Mouse (Mus musculus): ENCODE data around the gene Syt13. TPM values are rescaled to one million over a fixed set of nuclear protein-coding genes. Genes with fewer than 3 reads are reported as not detected.
A peak's percentile ranks its signal among the peaks of the same experiment; 100 is the strongest.

The Syt13 gene
- polyA plus RNA-seq, 1 experiment from 2014 or later = 5.2 TPM

DNA sequence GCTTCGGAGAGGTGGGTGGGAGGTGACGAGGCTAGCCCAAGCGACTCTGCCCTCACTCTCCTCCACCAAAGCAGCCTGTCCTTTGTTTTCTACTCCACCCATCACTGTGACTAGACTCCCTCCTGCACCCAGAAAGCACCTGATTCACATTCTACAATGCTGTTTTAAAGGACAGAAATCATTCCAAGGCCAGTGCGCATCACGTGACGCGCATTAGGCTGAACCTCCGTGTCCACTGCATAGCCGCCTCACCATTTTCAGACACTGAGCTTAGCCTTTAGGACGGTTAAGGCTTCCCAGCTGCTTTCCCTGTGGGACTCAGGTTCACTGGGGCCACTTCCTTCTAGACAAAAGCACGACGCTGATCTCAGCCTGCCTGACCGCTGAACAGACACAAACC lies 11.2 kb upstream of the Syt13 start:
- H3K4me3 ChIP-seq = no peak overlapping the region
- H3K36me3 ChIP-seq = no peaks in the 10 kb centered on the region
- H3K9me3 ChIP-seq (replicated peaks) = no peaks in the 10 kb centered on the region
- no peak for DNase-seq (ENCODE audit: low spot score)
- no peak overlapping the region for H3K27ac ChIP-seq
- H3K4me1 ChIP-seq = peaks cover 16% of the 10 kb centered on the region
- 82% methylated on average over 13 of the region's 13 CpGs for WGBS
- H3K27me3 ChIP-seq (ENCODE audit: low read depth, poor library complexity, severe bottlenecking) = peaks cover 29% of the 10 kb centered on the region; the same call in 1 of the 2 replicates

DNA sequence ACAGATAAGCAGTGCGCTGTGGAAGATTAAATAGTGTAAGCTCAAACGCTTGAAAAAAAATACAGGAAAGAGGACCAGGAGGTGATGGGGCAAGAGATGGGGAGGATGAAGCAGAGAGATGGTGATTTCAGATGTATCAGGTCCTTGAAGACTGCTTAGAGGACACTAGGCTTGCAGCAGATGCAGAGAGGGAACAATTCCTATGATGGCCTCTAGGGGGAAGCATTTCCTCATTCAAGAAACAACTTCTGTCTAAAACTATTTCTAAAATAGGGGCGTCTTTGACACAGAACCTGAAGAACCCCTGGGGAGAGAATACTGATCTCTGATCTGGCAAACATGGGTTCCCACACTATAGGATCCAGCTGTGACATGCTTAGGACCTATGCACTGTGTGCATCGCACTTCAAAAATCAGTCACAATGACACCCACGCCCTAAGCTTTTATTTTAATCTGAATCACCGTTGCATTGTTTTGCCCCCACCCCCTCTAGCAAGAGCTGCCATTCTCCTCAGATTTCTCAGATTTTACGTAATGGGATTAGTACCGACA lies 10.5 kb upstream of the Syt13 start:
- H3K4me3 ChIP-seq = no peak overlapping the region

DNA sequence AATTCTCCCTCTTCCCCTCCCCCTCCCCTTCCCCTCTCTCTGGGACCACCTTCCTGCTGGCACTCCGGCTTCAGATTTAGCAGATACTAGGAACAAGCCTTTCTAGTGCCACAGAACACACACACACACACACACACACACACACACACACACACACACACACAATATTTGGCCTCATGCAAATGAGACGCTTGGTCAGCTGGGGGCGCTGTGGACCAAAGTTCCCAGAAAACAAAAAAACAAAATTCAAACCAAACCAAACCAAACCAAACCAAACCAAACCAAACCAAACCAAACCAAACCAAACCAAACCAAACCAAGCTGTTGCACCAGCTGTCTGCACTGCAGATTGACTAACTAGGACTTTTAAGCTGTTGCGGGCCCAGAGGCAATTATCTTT lies 4.5 kb upstream of the Syt13 start:
- no peaks in the 10 kb centered on the region for H3K36me3 ChIP-seq
- peaks cover 22% of the 10 kb centered on the region for H3K4me1 ChIP-seq
- H3K27ac ChIP-seq = no peak overlapping the region
- no peak overlapping the region for H3K4me3 ChIP-seq
- H3K27me3 ChIP-seq (ENCODE audit: low read depth, poor library complexity, severe bottlenecking) = peaks cover 39% of the 10 kb centered on the region
- no peak for DNase-seq (ENCODE audit: low spot score)
- 62% methylated on average over 4 of the region's 4 CpGs for WGBS
- H3K9me3 ChIP-seq (replicated peaks) = no peaks in the 10 kb centered on the region

More for the DNA sequence above, 10.5 kb upstream of the Syt13 start:
- Histone ChIP-seq H3K27ac (no peak overlapping the region), H3K4me1 (peaks cover 16% of the 10 kb centered on the region), H3K9me3 (replicated peaks) (no peaks in the 10 kb centered on the region), H3K27me3 (ENCODE audit: low read depth, poor library complexity, severe bottlenecking) (peaks cover 29% of the 10 kb centered on the region; the same call in 1 of the 2 replicates), H3K36me3 (no peaks in the 10 kb centered on the region)
- WGBS = 33% methylated on average over 8 of the region's 8 CpGs
- DNase-seq (ENCODE audit: low spot score) = no peak

DNA sequence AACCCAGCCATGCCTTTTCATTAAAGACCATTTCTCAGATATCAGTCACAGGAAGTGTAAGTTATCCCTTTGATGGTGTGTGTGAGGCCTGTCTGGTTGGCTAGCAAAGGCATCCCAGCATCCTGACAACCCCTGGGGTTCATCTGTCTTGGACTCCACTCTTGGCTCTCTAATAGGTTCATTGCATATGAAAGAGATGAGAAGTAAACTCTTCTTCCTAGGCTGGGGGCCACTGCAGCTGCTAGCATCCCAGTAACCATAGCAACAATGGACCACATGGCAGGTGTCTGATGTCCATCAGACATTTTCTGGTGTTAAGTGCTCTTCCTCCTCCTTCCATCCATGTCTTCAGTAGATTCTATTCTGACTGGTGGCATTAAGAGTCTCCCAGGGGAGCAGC lies 2.6 kb upstream of the Syt13 start:
- Histone ChIP-seq H3K36me3 (no peaks in the 10 kb centered on the region), H3K4me3 (no peak overlapping the region), H3K27me3 (ENCODE audit: low read depth, poor library complexity, severe bottlenecking) (peaks cover 50% of the 10 kb centered on the region), H3K4me1 (peaks cover 42% of the 10 kb centered on the region), H3K9me3 (replicated peaks) (no peaks in the 10 kb centered on the region), H3K27ac (no peak overlapping the region)
- DNase-seq (ENCODE audit: low spot score) = no peak

DNA sequence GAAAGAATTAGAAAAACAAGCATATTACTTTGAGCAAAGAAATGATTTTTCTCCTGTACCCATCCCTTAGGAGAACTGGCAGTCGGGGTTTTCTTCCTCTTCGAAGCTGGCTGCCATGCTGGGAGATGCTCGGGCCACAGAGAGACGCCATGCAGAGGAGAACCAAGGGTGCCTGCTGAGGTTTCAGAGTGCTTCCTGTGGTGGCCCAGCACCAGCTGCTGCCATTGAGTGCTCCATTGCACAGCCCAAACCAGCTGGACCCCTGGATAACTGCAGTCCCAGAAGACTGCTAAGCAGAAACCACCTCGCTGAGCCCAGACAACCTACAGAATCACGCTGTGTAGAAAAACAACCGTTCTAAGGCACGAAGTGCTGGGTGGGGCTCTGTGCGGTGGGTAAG lies 1.6 kb upstream of the Syt13 start:
- no peak overlapping the region for H3K4me3 ChIP-seq
- H3K27ac ChIP-seq = no peak overlapping the region
- peaks cover 56% of the 10 kb centered on the region for H3K27me3 ChIP-seq (ENCODE audit: low read depth, poor library complexity, severe bottlenecking)
- no peaks in the 10 kb centered on the region for H3K9me3 ChIP-seq (replicated peaks)
- no peaks in the 10 kb centered on the region for H3K36me3 ChIP-seq
- DNase-seq (ENCODE audit: low spot score) = no peak
- peaks cover 52% of the 10 kb centered on the region for H3K4me1 ChIP-seq
- 20% methylated on average over 9 of the region's 9 CpGs for WGBS

DNA sequence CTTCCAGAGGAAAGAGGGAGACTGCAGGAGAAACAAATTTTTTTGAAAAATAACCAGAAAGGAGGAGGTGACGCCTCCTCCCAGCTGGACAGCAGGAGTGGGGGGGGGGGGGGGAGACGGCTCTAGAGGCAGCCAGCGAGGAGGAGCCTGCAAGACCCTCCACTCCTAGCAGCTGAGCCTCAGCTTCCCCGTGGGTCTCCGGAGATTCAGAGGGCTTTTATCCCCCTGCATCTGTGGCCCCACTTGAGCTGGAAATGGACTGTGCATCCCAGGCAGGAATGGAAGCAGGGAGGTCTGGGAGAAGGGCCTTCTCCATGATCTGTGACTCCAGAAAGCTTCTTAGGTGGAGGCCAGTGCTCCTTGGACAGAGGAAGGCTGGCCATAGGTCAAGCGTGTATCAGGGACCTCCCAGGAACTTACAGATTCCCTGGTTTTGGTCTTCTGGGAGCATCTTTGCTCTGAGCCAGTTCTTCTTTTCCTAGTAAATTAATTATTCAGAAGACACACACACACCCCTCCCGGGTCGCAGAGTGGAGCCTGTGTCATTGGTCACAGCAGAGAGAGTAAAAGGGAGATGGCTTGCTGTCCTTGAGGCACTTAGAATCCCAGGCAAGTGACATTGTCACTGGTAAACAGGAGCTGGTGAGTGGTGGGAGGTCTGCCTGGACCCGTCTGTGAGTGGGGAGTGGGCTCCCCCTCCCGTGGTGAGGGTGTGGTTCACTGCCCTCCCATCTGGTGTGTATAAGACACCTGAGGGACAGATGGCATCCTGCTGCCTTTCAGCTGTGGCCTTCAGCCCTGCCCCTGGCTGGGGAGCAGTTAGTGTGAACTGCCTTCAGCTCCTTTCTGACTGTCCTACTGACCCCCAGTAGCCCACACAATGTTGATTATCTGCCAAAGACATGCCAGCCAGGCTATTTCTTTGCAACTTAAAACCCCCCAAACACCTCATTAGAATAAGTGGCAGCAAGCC lies 1.0 kb downstream of the Syt13 start:
- H3K36me3 ChIP-seq = no peaks in the 10 kb centered on the region
- peaks cover 62% of the 10 kb centered on the region for H3K4me1 ChIP-seq
- 9% methylated on average over 10 of the region's 10 CpGs for WGBS
- H3K4me3 ChIP-seq = peak overlapping the region; percentile 59
- peak overlapping the region; percentile 72; the same call in 1 of the 2 replicates for H3K27ac ChIP-seq
- no peak for DNase-seq (ENCODE audit: low spot score)
- H3K27me3 ChIP-seq (ENCODE audit: low read depth, poor library complexity, severe bottlenecking) = peaks cover 56% of the 10 kb centered on the region
- H3K9me3 ChIP-seq (replicated peaks) = no peaks in the 10 kb centered on the region

DNA sequence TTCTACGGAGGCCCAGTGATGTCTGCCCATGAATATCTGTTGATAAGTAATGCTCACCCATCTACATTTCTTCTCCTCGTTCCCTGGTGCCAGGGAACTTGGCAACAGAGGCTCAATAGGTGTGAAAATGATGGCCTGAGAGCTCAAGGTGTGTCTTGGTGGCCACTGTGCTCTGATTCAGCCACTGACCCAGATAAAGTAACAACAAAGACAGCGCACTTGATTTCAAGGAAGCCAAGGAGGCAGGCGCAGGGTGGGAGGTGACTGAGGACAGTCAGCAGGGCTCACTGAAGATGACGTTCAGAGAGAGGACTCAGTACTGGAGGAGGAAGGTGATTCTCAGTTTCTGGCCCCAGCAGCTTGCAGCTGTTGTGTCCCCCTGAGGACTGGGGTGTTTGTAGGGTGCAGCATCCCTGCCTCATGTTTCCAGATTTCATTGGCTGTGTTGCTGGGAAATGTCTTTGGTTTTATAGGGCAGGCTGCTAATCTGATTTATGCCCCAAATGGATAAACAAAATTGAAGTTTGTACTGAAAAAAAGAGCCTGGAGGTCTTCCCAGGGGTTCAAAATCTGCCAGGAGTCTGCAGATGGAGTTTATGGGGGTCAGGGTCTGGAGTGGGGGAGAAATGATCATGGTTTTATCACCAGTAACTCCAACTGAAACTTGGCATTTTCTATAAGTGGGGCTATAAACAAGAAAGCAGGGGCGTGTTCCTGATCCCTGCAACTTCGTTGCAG lies 2.7 kb downstream of the Syt13 start:
- H3K27me3 ChIP-seq (ENCODE audit: low read depth, poor library complexity, severe bottlenecking) = peaks cover 53% of the 10 kb centered on the region
- no peak for DNase-seq (ENCODE audit: low spot score)
- H3K4me3 ChIP-seq = no peak overlapping the region
- H3K27ac ChIP-seq = peak overlapping the region; percentile 3; the same call in 1 of the 2 replicates
- H3K4me1 ChIP-seq = peaks cover 62% of the 10 kb centered on the region
- H3K9me3 ChIP-seq (replicated peaks) = no peaks in the 10 kb centered on the region
- H3K36me3 ChIP-seq = no peaks in the 10 kb centered on the region
- 38% methylated on average over 7 of the region's 7 CpGs for WGBS

DNA sequence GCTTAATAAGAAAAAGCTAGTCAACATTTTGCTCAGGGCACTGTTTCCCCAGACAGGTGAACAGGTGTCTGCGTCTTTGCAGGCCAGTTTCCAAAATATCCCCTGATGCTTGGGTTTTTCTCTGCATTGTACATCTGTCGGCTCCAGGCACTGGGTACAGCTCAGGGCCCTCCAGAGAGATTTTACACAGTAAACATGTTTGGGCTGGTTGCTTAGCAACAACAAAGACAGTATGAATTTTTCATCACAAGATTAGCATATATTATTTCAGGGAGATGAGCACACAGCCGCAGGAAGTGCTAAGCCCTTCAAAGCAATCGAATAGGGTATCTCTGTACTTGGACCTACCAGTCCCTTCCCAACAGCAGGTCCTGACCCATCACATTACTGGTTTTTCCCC lies 5.8 kb downstream of the Syt13 start:
- no peak overlapping the region for H3K4me3 ChIP-seq
- no peak overlapping the region for H3K27ac ChIP-seq
- peaks cover 44% of the 10 kb centered on the region for H3K4me1 ChIP-seq
- no peak for DNase-seq (ENCODE audit: low spot score)
- H3K27me3 ChIP-seq (ENCODE audit: low read depth, poor library complexity, severe bottlenecking) = peaks cover 22% of the 10 kb centered on the region
- H3K9me3 ChIP-seq (replicated peaks) = no peaks in the 10 kb centered on the region
- H3K36me3 ChIP-seq = no peaks in the 10 kb centered on the region
- 92% methylated on average over 4 of the region's 4 CpGs for WGBS

DNA sequence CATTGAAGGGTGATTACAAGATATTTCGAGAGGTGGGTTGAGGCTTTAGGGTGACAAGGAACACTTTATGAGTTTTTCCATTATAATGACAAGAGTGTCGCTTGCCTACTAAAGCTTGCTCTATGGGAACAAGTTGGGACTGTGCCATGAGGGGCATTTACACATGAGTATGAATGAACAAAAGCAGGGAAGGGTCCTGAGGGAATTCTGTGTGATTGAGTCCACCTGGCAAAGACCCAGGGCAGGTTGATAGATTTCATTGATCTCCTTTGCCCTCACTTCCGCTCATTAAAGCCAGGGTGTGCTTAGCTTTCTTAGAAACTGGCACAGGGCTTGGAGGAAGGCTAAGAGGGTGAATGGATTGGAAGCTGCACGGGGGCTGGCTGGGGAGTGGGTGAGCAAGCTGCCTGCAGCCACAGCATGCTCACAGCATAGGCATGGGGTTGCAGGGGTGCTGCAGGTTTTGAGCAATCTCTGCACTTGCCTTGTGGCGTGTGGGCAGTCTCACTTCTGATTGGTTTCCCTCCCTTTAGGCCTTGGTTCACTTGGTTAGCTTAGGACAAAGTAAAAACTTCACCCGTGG lies 9.9 kb downstream of the Syt13 start:
- no peaks in the 10 kb centered on the region for H3K27me3 ChIP-seq (ENCODE audit: low read depth, poor library complexity, severe bottlenecking)
- no peak overlapping the region for H3K27ac ChIP-seq
- H3K4me3 ChIP-seq = no peak overlapping the region
- no peak for DNase-seq (ENCODE audit: low spot score)
- no peaks in the 10 kb centered on the region for H3K9me3 ChIP-seq (replicated peaks)
- WGBS = 76% methylated on average over 6 of the region's 6 CpGs
- H3K4me1 ChIP-seq = peaks cover 12% of the 10 kb centered on the region
- no peaks in the 10 kb centered on the region for H3K36me3 ChIP-seq

DNA sequence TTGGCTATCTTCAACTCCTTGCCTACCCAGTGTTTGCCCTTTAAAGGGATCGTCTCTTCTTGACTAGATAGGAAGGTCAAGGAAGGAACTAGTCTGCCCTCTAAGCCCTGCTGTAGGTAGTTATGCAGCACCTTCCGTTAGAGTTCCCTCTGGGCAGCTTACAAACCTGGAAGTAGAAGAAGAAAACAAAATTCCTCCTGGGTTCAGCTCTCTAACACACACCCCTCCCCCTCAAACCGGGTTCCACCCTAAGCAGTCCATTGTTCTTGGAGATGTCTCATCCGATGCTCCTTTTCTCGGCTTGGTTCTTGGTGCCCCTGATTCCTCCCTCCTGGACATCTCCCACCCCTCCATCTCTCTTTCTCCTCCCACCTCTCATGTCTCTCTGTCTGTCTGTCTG lies 14.8 kb downstream of the Syt13 start:
- WGBS = 77% methylated on average over 5 of the region's 5 CpGs
- Histone ChIP-seq H3K9me3 (replicated peaks) (no peaks in the 10 kb centered on the region), H3K36me3 (no peaks in the 10 kb centered on the region), H3K27ac (no peak overlapping the region), H3K4me3 (no peak overlapping the region), H3K27me3 (ENCODE audit: low read depth, poor library complexity, severe bottlenecking) (0 out of 2 replicates have a peak, but pooled peaks cover 3% of the 10 kb centered on the region), H3K4me1 (peaks cover 38% of the 10 kb centered on the region)
- DNase-seq (ENCODE audit: low spot score) = no peak

DNA sequence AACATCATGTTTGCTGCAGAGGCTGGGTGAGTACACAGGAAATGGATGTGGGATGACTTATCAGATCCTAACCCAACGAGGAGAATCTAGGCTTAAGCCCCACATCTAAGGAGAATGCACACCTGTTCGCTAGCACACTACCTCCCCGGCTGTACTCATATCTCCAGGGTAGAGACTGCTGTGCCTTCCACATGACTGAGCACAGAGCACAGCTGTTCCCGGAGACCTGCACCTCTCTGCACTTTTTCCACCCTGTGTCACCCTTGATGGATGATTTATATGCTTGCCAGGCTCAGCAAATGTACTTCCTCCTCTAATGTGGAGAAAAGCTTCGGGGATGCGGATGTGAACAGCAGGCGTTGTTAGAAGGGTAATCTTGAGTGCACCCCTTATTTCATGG lies 16.2 kb downstream of the Syt13 start:
- WGBS = 79% methylated on average over 7 of the region's 7 CpGs
- Histone ChIP-seq H3K36me3 (no peaks in the 10 kb centered on the region), H3K9me3 (replicated peaks) (no peaks in the 10 kb centered on the region), H3K27me3 (ENCODE audit: low read depth, poor library complexity, severe bottlenecking) (0 out of 2 replicates have a peak, but pooled peaks cover 3% of the 10 kb centered on the region), H3K4me3 (no peak overlapping the region), H3K27ac (no peak overlapping the region), H3K4me1 (peaks cover 44% of the 10 kb centered on the region)
- DNase-seq (ENCODE audit: low spot score) = no peak

DNA sequence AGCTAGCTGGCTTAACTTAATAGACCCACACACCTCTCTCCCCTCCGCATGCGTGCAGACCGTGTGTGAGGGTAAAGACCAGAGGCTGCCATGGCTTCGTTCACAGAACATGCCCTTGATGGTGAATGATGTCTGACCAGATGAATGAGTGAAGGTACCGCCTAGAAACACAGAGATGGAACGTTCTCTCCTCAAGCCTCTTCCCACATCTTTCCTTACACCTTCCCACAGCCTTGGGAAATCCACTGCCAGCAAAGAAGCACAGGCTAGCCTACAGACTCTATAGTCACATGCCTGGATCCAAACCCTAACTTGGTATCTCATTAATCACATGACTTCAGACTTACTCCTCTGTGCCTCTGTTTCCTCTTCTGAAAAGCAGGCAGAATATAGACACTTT lies 18.5 kb downstream of the Syt13 start:
- Histone ChIP-seq H3K4me1 (peaks cover 55% of the 10 kb centered on the region), H3K9me3 (replicated peaks) (no peaks in the 10 kb centered on the region), H3K36me3 (no peaks in the 10 kb centered on the region), H3K27me3 (ENCODE audit: low read depth, poor library complexity, severe bottlenecking) (0 out of 2 replicates have a peak, but pooled peaks cover 3% of the 10 kb centered on the region), H3K4me3 (no peak overlapping the region), H3K27ac (peak overlapping the region; percentile 36; the same call in 1 of the 2 replicates)
- 88% methylated on average over 6 of the region's 6 CpGs for WGBS
- no peak for DNase-seq (ENCODE audit: low spot score)
